Mouse (Mus musculus): ENCODE results near the gene Rbpjl. TPM values are rescaled to one million over a fixed set of nuclear protein-coding genes. Genes with fewer than 3 reads are reported as not detected.

Rbpjl gene
- 0.07 and 10.4 TPM in 2 replicates for polyA plus RNA-seq (2014; fragmentation: Nextera tagmentation; extraction: Ambion mirVana)

DNA sequence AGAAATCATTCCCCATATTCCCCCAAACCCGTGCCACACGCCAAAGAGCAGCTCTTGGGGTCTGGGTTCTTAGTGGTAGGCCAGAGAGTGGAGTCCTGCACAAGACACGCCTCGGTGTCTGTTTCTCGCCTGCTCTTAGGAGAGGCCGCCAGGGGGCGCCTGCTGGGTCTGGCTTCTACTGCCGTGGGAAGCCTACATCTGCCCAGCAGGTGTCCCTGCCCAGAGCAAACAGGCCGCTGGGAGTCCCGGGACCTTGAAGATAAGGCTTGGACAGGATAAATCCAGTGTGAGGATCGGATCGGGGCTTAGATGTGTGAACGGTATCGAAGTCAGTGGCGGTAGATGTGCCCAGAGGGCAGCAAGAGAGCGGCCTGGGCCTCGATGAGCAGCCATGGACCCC is at the start of gene Rbpjl:
Gene Rbpjl (plus strand): TSS at position 236 of the 400 bp plus-strand sequence.
- Histone ChIP-seq H3K4me3 (ENCODE audit: low read depth, low read length) (peak within 1 kb of the TSS; percentile 38), H3K36me3 (ENCODE audit: control insufficient read depth, insufficient read depth, low read length) (no peaks in the 10 kb centered on the region), H3K27me3 (replicated peaks; ENCODE audit: control insufficient read depth, insufficient read depth, low read length) (peaks cover 81% of the 10 kb centered on the region), H3K9ac (ENCODE audit: low read length) (no peak within 1 kb of the TSS; the same call in 1 of the 2 replicates), H3K4me1 (replicated peaks; ENCODE audit: control insufficient read depth, insufficient read depth, low read length) (peaks cover 25% of the 10 kb centered on the region), H3K27ac (ENCODE audit: low read depth) (no peak within 1 kb of the TSS), H3K4me2 (ENCODE audit: low read length) (peak within 1 kb of the TSS; percentile 79), H3K9me3 (ENCODE audit: control insufficient read depth, low read length) (no peaks in the 10 kb centered on the region)
- 8% methylated on average over 17 of the region's 17 CpGs for WGBS
- DNase-seq (ENCODE audit: low spot score) (peak; percentile 85), ATAC-seq (replicated peaks; ENCODE audit: low FRiP score, low TSS enrichment, low read depth) (peak; percentile 62)

DNA sequence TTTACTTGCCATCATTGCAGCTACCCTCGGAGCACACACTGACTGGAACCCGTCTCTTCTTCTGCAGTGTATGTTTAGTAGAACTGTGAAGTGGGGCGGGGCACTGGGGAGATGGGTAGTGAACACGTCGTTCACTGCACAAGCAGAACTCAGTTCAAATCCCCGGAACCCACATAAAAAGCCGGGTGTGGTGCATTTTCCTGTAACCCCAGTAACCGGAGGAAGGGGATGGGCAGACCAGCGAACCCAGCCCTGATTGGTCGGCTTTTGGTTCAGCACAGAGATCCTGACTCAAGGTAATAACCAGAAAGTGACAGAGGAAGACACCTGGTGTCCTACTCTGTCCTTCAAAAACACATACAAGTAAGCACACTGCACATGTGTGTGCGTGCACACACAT is 49.6 kb upstream of the Rbpjl start:
- H3K9me3 ChIP-seq (ENCODE audit: control insufficient read depth, low read length), result no peaks in the 10 kb centered on the region
- DNase-seq (ENCODE audit: low spot score), result no peak

DNA sequence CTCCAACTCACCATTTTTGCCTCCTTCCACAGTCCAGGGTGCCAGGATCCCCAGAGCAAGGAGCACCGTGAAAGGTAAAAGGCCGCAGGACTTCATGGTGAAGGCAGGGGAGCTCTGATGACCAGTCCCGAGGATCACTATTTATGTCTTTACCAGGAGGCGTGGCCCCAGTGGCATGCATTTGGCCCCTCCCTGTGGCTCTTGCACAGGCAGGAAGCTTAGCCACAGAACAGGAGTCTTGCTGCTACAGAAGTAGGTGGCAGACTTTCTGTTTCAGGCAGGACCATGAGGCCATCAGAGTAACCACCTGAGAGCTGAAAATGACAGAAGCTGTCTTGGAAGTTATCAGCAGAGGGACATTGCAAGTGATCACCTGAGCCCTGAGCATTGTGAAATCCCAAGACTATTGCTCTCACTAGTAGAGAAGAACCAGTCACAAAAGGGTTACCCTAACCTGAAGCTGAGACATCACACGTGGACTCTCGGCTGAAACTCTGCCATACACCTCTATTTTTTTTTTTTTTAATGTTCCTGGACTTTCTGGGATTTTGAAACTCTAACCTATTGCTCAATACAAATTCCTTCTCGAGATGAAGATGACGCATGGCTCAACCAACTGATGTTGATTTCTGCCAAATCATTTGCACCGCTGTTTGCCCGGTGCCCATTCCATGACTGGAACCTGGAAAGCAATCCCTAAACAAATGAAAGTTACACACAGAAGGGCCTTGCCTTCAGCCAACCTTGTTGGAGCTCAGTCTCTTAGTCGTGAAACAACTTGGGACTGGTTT is 46.6 kb upstream of the Rbpjl start:
- ATAC-seq (replicated peaks; ENCODE audit: low FRiP score, low TSS enrichment, low read depth), result no peak

More for the DNA sequence above, 49.6 kb upstream of the Rbpjl start:
- Histone ChIP-seq H3K27me3 (replicated peaks; ENCODE audit: control insufficient read depth, insufficient read depth, low read length) (no peaks in the 10 kb centered on the region), H3K9ac (ENCODE audit: low read length) (no peak overlapping the region), H3K4me3 (ENCODE audit: low read depth, low read length) (no peak overlapping the region), H3K4me1 (replicated peaks; ENCODE audit: control insufficient read depth, insufficient read depth, low read length) (no peaks in the 10 kb centered on the region), H3K36me3 (ENCODE audit: control insufficient read depth, insufficient read depth, low read length) (no peaks in the 10 kb centered on the region), H3K27ac (ENCODE audit: low read depth) (no peak overlapping the region), H3K4me2 (ENCODE audit: low read length) (no peak overlapping the region)
- no peak for ATAC-seq (replicated peaks; ENCODE audit: low FRiP score, low TSS enrichment, low read depth)
- 90% methylated on average over 11 of the region's 11 CpGs for WGBS

DNA sequence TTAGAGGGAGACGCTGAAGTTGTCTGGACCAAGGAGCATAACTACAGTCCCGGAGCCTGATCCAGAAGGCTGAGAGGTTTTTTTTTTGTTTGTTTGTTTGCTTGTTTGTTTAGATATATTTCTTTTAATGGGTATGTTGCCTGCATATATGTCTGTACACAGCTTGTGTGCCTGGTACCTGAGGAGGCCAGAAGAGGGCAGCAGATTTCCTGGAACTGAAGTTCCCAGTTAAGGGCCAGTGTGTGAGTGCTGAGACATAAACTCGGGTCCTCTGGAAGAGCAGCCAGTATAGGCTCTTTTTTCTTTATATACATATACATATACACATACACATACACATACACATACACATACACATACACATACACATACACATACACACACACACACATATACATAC is 44.6 kb upstream of the Rbpjl start:
- Histone ChIP-seq H3K9me3 (ENCODE audit: control insufficient read depth, low read length) (no peaks in the 10 kb centered on the region), H3K36me3 (ENCODE audit: control insufficient read depth, insufficient read depth, low read length) (no peaks in the 10 kb centered on the region), H3K4me3 (ENCODE audit: low read depth, low read length) (no peak overlapping the region), H3K27me3 (replicated peaks; ENCODE audit: control insufficient read depth, insufficient read depth, low read length) (0 out of 2 replicates have a peak, but pooled peaks cover 3% of the 10 kb centered on the region), H3K4me2 (ENCODE audit: low read length) (no peak overlapping the region), H3K9ac (ENCODE audit: low read length) (no peak overlapping the region), H3K27ac (ENCODE audit: low read depth) (no peak overlapping the region), H3K4me1 (replicated peaks; ENCODE audit: control insufficient read depth, insufficient read depth, low read length) (no peaks in the 10 kb centered on the region)
- ATAC-seq (replicated peaks; ENCODE audit: low FRiP score, low TSS enrichment, low read depth) (no peak), DNase-seq (ENCODE audit: low spot score) (no peak)
- 82% methylated on average over 3 of the region's 3 CpGs for WGBS

More for the DNA sequence above, 46.6 kb upstream of the Rbpjl start:
- H3K27ac ChIP-seq (ENCODE audit: low read depth), result no peak overlapping the region
- H3K9ac ChIP-seq (ENCODE audit: low read length), result no peak overlapping the region
- H3K36me3 ChIP-seq (ENCODE audit: control insufficient read depth, insufficient read depth, low read length), result no peaks in the 10 kb centered on the region
- H3K4me2 ChIP-seq (ENCODE audit: low read length), result no peak overlapping the region
- 73% methylated on average over 11 of the region's 11 CpGs for WGBS
- no peaks in the 10 kb centered on the region for H3K4me1 ChIP-seq (replicated peaks; ENCODE audit: control insufficient read depth, insufficient read depth, low read length)
- H3K9me3 ChIP-seq (ENCODE audit: control insufficient read depth, low read length), result no peaks in the 10 kb centered on the region
- no peak overlapping the region for H3K4me3 ChIP-seq (ENCODE audit: low read depth, low read length)
- H3K27me3 ChIP-seq (replicated peaks; ENCODE audit: control insufficient read depth, insufficient read depth, low read length), result 0 out of 2 replicates have a peak, but pooled peaks cover 3% of the 10 kb centered on the region
- DNase-seq (ENCODE audit: low spot score), result no peak

DNA sequence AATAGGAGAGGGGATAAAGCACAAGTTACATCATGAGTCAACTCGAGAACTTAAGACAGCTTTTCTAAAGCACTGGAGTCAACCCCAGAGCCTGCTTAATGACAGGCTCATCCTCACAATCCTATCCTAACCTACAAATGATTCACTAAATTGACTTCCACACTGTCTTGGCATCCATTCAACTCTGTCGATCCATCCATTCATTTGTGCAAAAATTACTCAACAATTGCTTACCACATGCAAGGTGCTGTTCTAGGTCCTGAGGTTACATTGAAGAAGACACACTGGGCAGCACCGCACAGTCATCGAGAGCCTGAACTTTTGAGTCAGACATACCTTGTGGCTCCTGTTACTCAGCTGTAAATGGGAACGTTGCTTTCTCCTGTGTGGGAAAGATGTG is 43.9 kb upstream of the Rbpjl start:
- Histone ChIP-seq H3K4me1 (replicated peaks; ENCODE audit: control insufficient read depth, insufficient read depth, low read length) (no peaks in the 10 kb centered on the region), H3K36me3 (ENCODE audit: control insufficient read depth, insufficient read depth, low read length) (no peaks in the 10 kb centered on the region), H3K4me3 (ENCODE audit: low read depth, low read length) (no peak overlapping the region), H3K27me3 (replicated peaks; ENCODE audit: control insufficient read depth, insufficient read depth, low read length) (0 out of 2 replicates have a peak, but pooled peaks cover 3% of the 10 kb centered on the region), H3K4me2 (ENCODE audit: low read length) (no peak overlapping the region), H3K27ac (ENCODE audit: low read depth) (no peak overlapping the region), H3K9me3 (ENCODE audit: control insufficient read depth, low read length) (no peaks in the 10 kb centered on the region), H3K9ac (ENCODE audit: low read length) (no peak overlapping the region)
- WGBS, result 82% methylated on average over 5 of the region's 5 CpGs
- DNase-seq (ENCODE audit: low spot score), result no peak
- no peak for ATAC-seq (replicated peaks; ENCODE audit: low FRiP score, low TSS enrichment, low read depth)

DNA sequence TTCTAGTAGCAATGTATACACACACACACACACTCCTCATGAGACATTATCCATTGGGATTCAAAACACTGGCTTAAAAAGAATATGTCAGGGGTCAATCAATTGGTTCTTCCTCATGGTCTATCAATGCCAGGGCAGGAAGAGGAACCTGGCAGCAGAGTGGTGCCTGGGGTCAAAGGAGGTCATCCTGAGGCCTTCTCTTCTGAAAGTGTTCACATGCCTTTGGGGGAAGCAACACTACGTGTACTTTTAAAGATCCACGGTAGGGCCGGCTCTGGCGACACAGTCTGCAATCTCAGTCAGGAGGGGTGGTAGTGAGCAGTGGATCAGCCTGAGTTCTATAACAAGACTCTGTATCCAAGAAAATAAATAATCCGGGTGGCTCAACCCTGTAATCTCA is 43.3 kb upstream of the Rbpjl start:
- Histone ChIP-seq H3K9ac (ENCODE audit: low read length) (no peak overlapping the region), H3K36me3 (ENCODE audit: control insufficient read depth, insufficient read depth, low read length) (no peaks in the 10 kb centered on the region), H3K27ac (ENCODE audit: low read depth) (no peak overlapping the region), H3K4me3 (ENCODE audit: low read depth, low read length) (no peak overlapping the region), H3K4me2 (ENCODE audit: low read length) (no peak overlapping the region), H3K4me1 (replicated peaks; ENCODE audit: control insufficient read depth, insufficient read depth, low read length) (no peaks in the 10 kb centered on the region), H3K27me3 (replicated peaks; ENCODE audit: control insufficient read depth, insufficient read depth, low read length) (0 out of 2 replicates have a peak, but pooled peaks cover 3% of the 10 kb centered on the region), H3K9me3 (ENCODE audit: control insufficient read depth, low read length) (no peaks in the 10 kb centered on the region)
- 73% methylated on average over 5 of the region's 5 CpGs for WGBS
- no peak for ATAC-seq (replicated peaks; ENCODE audit: low FRiP score, low TSS enrichment, low read depth)
- no peak for DNase-seq (ENCODE audit: low spot score)

DNA sequence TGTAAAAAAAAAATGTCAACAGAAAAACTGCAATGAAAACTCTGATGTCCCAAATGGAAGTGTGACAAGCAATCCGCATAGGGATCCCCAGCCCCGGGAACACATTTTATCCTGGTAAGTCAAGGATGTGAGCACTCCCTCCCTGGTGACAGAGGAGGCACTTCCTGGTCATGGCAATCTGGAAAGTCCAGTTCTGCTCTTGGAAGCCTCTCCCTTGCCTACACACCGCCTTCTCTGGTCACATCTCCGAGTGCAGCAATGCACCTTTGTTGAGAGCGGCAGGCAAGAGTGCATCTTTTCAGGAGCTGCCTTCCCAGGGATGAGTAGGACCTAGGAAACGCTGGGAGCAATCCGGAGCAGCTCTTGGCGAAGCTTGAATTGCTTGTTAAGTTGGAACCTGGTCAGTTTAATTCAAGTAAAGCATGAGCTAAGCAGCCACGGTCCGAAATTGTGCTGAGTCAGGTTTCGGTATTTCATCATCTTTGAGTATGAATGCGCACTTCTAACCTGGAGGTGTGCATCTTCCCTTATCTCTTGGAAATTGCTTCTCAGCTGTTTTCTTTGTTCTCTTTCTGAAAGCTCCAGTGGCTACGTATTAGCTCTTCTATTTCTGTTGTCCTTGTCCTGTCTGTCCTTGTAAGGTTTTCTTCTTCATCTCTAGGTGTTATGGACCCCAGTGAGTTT is 41.8 kb upstream of the Rbpjl start:
- DNase-seq (ENCODE audit: low spot score) (no peak), ATAC-seq (replicated peaks; ENCODE audit: low FRiP score, low TSS enrichment, low read depth) (no peak)
- Histone ChIP-seq H3K9me3 (ENCODE audit: control insufficient read depth, low read length) (no peaks in the 10 kb centered on the region), H3K36me3 (ENCODE audit: control insufficient read depth, insufficient read depth, low read length) (no peaks in the 10 kb centered on the region), H3K4me1 (replicated peaks; ENCODE audit: control insufficient read depth, insufficient read depth, low read length) (no peaks in the 10 kb centered on the region), H3K27ac (ENCODE audit: low read depth) (no peak overlapping the region), H3K4me2 (ENCODE audit: low read length) (no peak overlapping the region), H3K4me3 (ENCODE audit: low read depth, low read length) (no peak overlapping the region), H3K27me3 (replicated peaks; ENCODE audit: control insufficient read depth, insufficient read depth, low read length) (0 out of 2 replicates have a peak, but pooled peaks cover 3% of the 10 kb centered on the region), H3K9ac (ENCODE audit: low read length) (no peak overlapping the region)
- WGBS, result 31% methylated on average over 13 of the region's 13 CpGs

DNA sequence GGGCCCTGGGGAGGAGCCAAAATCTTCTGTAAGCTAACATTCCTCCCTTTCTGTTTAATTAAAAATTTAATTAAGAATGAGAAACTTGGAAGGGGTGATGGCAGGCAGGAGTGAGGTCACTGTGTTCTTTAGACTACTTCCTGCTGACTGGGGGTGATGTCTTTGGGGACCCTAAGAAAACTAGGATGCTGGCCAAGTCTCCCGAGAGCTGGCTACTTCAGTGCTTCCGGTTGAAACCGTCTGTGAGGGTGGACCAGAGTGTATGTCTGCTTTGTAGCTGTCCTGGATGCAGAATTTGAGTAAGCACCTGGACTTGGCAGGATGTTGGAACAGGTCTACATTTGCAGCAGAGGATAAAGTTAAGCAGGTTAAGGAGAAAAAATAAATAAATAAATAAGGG is 36.0 kb upstream of the Rbpjl start:
- no peak overlapping the region for H3K4me2 ChIP-seq (ENCODE audit: low read length)
- DNase-seq (ENCODE audit: low spot score) (no peak), ATAC-seq (replicated peaks; ENCODE audit: low FRiP score, low TSS enrichment, low read depth) (no peak)
- H3K4me1 ChIP-seq (replicated peaks; ENCODE audit: control insufficient read depth, insufficient read depth, low read length), result no peaks in the 10 kb centered on the region
- H3K9me3 ChIP-seq (ENCODE audit: control insufficient read depth, low read length), result no peaks in the 10 kb centered on the region
- no peak overlapping the region for H3K4me3 ChIP-seq (ENCODE audit: low read depth, low read length)
- H3K9ac ChIP-seq (ENCODE audit: low read length), result no peak overlapping the region
- no peaks in the 10 kb centered on the region for H3K36me3 ChIP-seq (ENCODE audit: control insufficient read depth, insufficient read depth, low read length)
- H3K27me3 ChIP-seq (replicated peaks; ENCODE audit: control insufficient read depth, insufficient read depth, low read length), result no peaks in the 10 kb centered on the region
- H3K27ac ChIP-seq (ENCODE audit: low read depth), result no peak overlapping the region
- 66% methylated on average over 3 of the region's 3 CpGs for WGBS
